Mouse (Mus musculus): ENCODE measurements around the gene Olfr126. TPM values are rescaled to one million over a fixed set of nuclear protein-coding genes. Genes with fewer than 3 reads are reported as not detected.

Olfr126 gene
- not detected in 2 replicates for polyA plus RNA-seq (2015; fragmentation: Nextera tagmentation; extraction: Ambion mirVana)

DNA sequence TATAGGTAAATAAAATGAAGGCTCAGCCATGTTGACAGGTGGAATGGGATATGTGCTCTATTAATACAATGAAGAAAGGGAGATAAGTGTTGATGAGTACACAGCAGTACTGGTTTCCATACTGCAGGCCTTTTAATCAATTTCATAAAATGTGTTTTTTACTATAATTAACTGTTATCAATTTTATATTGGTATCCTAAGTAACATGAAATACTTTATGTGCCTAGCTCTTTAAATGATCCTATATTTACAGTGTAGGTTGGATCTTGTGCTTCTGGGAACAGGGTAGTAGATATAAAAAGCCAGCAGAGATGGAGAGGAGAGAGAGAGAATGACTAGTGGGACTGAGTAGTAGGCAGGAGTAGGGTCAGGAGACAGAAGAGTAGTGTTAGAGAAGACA is at the start of gene Olfr126:
Olfr126 (plus strand) TSS at position 301 of the 400 bp plus-strand sequence.

GRCm38 (mm10) chr17:37799588-37799987 is 47.7 kb upstream of the Olfr126 start, which contains the start of gene Olfr124:
Gene Olfr124 (plus strand): TSS chr17:37799888.

GRCm38 (mm10) chr17:37832649-37833048 is 14.6 kb upstream of the Olfr126 start, which contains the start of gene Olfr125:
Gene Olfr125 (plus strand): TSS chr17:37832949.

DNA sequence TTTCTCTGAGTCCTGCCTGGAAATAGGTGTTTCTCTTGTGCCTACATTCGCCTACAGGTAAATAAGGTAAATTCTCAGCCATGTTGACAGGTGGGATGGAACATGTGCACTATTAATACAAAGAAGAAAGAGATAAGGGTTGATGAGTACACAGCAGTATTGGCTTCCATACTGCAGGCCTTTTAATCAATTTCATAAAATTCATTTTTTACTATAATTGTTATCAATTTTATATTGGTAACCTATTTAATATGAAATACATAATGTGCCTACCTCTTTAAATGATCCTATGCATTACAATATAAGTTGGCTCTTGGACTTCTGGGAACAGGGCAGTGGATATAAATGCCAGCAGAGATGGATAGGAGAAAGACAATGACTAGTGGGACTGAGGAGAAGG is 52.9 kb downstream of the Olfr126 start, which contains the start of gene Olfr127:
Olfr127 (plus strand) TSS at position 301 of the 400 bp plus-strand sequence.

Other genes starting within 250 kb of the Olfr126 start
- not detected in 2 replicates for gene Olfr115, start 220.4 kb upstream of the Olfr126 start, polyA plus RNA-seq (2015; fragmentation: Nextera tagmentation; extraction: Ambion mirVana)
- gene Olfr116, start 220.3 kb upstream of the Olfr126 start, polyA plus RNA-seq (2015; fragmentation: Nextera tagmentation; extraction: Ambion mirVana), result not detected in 2 replicates
- gene Olfr117, start 183.7 kb upstream of the Olfr126 start, polyA plus RNA-seq (2015; fragmentation: Nextera tagmentation; extraction: Ambion mirVana), result not detected in 2 replicates
- gene Olfr118, start 180.5 kb upstream of the Olfr126 start, polyA plus RNA-seq (2015; fragmentation: Nextera tagmentation; extraction: Ambion mirVana), result not detected in 2 replicates
- gene Olfr119, start 150.9 kb upstream of the Olfr126 start, polyA plus RNA-seq (2015; fragmentation: Nextera tagmentation; extraction: Ambion mirVana), result not detected in 2 replicates
- gene Olfr120, start 125.7 kb upstream of the Olfr126 start, polyA plus RNA-seq (2015; fragmentation: Nextera tagmentation; extraction: Ambion mirVana), result not detected in 2 replicates
- gene Olfr121, start 98.6 kb upstream of the Olfr126 start, polyA plus RNA-seq (2015; fragmentation: Nextera tagmentation; extraction: Ambion mirVana), result not detected in 2 replicates
- not detected in 2 replicates for gene Olfr122, start 78.9 kb upstream of the Olfr126 start, polyA plus RNA-seq (2015; fragmentation: Nextera tagmentation; extraction: Ambion mirVana)
- not detected in 2 replicates for gene Olfr123, start 54.0 kb upstream of the Olfr126 start, polyA plus RNA-seq (2015; fragmentation: Nextera tagmentation; extraction: Ambion mirVana)
- not detected in 2 replicates for gene Olfr124, start 47.6 kb upstream of the Olfr126 start, polyA plus RNA-seq (2015; fragmentation: Nextera tagmentation; extraction: Ambion mirVana)
- gene Olfr125, start 14.5 kb upstream of the Olfr126 start, polyA plus RNA-seq (2015; fragmentation: Nextera tagmentation; extraction: Ambion mirVana), result not detected in 2 replicates
- not detected in 2 replicates for gene Olfr127, start 53.0 kb downstream of the Olfr126 start, polyA plus RNA-seq (2015; fragmentation: Nextera tagmentation; extraction: Ambion mirVana)
- not detected in 2 replicates for gene Olfr128, start 73.1 kb downstream of the Olfr126 start, polyA plus RNA-seq (2015; fragmentation: Nextera tagmentation; extraction: Ambion mirVana)
- gene Olfr761, start 105.6 kb downstream of the Olfr126 start, polyA plus RNA-seq (2015; fragmentation: Nextera tagmentation; extraction: Ambion mirVana), result not detected in 2 replicates
- not detected in 2 replicates for gene Olfr129, start 212.6 kb downstream of the Olfr126 start, polyA plus RNA-seq (2015; fragmentation: Nextera tagmentation; extraction: Ambion mirVana)
- gene Olfr130, start 216.4 kb downstream of the Olfr126 start, polyA plus RNA-seq (2015; fragmentation: Nextera tagmentation; extraction: Ambion mirVana), result not detected in 2 replicates
- not detected in 2 replicates for gene Olfr131, start 241.2 kb downstream of the Olfr126 start, polyA plus RNA-seq (2015; fragmentation: Nextera tagmentation; extraction: Ambion mirVana)